Comparison of ENCODE assay signal across 19 mouse cellular contexts in the genomic region with DNA sequence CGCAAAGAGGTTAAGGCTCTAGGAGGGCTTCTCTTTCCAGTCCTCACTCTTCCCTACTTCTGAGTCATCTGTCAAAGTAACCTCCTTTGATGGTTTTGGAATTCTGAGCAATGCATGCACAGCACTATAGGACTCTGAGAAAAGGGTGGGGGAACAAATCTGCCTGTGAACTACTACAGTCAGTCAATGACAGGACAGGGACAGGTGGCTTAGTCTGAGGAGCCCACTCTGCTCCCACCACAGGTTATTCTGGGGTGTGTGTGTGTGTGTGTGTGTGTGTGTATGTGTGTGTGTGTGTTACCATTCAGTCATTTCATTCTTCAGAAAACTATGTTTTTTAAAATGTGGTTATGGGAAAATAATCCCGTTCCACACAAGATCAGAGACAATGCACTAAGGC.
"Had no signal": no experiment of that assay in that cellular context is flagged by ENCODE, and none has a peak within 500 bp of the region (broad histone marks: within the 10 kb centered on the region; RNA-seq: fewer than 3 reads in every experiment).

No protein-coding gene starts in this region.

- DNase-seq: kidney, postnatal 10 days; kidney, postnatal 36 days; layer of hippocampus, postnatal 36 days; liver, embryonic 13.5 days; lung, adult 2 months; lung, postnatal 14 days; lung, postnatal 4 days; retina, postnatal 1 day; right cerebral cortex, postnatal 25 days; spleen, adult 18-20 months; thymus, adult 2 months; thymus, postnatal 14 days had no signal

- ATAC-seq: midbrain, embryonic 16.5 days had no signal

- H3K9ac ChIP-seq: kidney, embryonic 15.5 days; liver, embryonic 13.5 days; neural tube, embryonic 13.5 days; stomach, embryonic 15.5 days had no signal

- H3K9me3 ChIP-seq: kidney, embryonic 15.5 days; liver, embryonic 13.5 days; neural tube, embryonic 13.5 days; stomach, embryonic 15.5 days had no signal

- H3K4me3 ChIP-seq: kidney, embryonic 15.5 days; left cerebral cortex, adult 2 months; liver, embryonic 13.5 days; myocyte; neural tube, embryonic 13.5 days; stomach, embryonic 15.5 days had no signal

- H3K4me2 ChIP-seq: kidney, embryonic 15.5 days; liver, embryonic 13.5 days; midbrain, embryonic 11.5 days; neural tube, embryonic 13.5 days; stomach, embryonic 15.5 days had no signal

- H3K36me3 ChIP-seq: kidney, embryonic 15.5 days; liver, embryonic 13.5 days; neural tube, embryonic 13.5 days; stomach, embryonic 15.5 days had no signal

- H3K27me3 ChIP-seq: kidney, embryonic 15.5 days; liver, embryonic 13.5 days; neural tube, embryonic 13.5 days; stomach, embryonic 15.5 days had no signal

- H3K27ac ChIP-seq: kidney, embryonic 15.5 days; left cerebral cortex, adult 2 months; liver, embryonic 13.5 days; neural tube, embryonic 13.5 days; stomach, embryonic 15.5 days had no signal
